Mouse (Mus musculus): Measurements from ENCODE around the gene Iqsec1.

The Iqsec1 gene

DNA sequence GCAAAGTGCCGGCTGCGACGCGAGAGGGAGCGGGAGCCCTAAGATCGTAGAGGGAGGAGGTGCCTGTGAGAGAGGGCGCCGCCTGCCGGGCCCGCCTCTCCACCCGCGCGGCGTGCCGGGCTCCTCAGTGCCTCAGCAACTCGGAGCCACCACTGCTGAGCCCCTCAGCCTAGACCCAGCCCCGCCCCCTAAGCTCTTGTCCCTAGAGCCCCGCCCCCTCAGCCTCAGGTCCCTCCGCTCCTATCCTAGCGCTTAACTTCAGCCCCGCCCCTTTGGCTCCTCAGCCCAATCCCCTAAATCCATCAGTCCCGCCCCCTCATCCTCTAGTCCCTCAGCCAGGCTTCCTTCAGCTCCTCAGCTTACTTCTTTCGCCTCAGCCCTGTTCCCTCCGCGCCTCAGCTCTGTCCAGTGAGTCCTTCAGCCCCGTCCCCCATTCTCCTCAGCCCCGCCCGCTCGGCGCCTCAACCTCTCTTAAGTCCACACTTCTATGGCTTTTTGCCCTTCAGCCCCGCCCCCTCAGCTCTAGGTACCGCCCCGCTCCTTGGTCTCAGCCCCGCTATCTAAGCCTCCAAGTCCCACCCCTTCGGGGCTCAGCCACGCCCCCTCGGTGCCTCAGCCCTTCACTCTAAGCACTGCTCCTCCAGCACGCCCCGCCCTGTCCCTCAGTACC, at the start of gene Iqsec1:
TSS of gene Iqsec1 (minus strand) at position 38 of the 670 bp plus-strand sequence.
- peak; percentile 86 for DNase-seq

DNA sequence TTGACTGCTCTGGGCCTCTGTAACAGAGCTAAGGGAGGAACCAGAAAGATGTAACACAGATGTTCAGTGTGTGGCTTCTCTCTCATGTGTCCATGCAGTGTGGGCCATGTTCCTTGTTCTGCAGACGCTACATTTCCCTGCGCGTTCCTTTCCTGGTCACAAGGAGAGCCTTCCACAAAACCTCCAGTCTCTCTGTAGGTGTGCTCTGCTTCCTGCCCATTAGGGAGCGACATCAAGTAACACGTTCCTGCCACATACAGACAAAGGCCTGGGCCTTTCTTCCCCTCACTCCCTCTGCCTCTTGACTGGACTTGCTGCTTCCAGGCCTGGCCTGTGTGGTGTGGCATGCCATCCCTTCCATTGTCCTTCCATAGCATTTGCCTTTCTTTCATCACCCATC, 39.8 kb upstream of the Iqsec1 start:
- DNase-seq: no peak

DNA sequence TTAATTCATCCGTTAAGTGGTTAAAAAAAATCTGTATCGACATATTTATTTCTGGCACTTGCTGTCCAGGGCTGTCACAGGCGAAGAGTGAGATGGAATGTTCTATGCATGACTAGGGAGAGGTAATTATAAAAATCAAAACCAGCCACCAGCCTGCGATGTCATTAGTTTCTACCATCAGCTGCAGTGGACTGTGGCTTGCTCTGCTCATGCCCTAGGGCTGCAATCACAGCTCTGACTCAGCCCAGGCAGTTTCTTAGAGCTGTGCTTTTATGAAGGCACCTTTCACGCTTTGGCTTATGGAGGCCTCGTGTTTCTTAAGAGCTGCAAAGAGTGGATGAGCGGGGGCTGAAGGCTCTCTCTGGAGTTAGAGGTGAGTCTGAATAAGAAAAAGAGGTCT, 32.3 kb upstream of the Iqsec1 start:
- no peak for DNase-seq

DNA sequence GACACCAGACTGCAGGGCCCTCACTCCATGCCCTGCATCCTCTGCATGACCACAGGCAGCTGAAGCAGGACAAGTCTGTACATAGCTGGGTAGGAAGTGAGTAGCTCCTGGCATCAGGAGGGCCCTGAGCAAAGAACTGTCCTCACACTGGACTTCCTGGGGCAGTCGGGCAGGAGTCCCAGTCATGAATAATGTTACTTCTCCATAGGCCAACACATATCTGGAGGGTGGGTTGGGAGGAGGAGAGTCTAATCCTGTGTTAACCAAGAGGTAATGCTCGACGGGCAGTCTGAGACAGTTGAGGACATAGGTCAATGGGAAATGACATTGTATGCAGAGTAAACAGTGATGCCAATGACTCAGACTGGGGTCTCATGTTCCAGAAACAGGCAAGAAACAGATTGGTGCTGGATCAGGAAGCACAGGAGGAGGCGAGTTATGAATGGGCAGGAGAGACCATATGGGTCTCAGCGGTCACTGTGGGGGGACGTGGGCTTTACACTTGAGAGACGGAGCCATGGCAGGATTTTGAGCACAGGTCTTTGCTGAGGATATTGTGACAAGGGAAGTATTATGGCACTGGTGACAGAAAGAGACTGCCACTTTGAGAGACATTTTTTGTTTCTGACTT, 28.2 kb upstream of the Iqsec1 start:
- no peak for DNase-seq

DNA sequence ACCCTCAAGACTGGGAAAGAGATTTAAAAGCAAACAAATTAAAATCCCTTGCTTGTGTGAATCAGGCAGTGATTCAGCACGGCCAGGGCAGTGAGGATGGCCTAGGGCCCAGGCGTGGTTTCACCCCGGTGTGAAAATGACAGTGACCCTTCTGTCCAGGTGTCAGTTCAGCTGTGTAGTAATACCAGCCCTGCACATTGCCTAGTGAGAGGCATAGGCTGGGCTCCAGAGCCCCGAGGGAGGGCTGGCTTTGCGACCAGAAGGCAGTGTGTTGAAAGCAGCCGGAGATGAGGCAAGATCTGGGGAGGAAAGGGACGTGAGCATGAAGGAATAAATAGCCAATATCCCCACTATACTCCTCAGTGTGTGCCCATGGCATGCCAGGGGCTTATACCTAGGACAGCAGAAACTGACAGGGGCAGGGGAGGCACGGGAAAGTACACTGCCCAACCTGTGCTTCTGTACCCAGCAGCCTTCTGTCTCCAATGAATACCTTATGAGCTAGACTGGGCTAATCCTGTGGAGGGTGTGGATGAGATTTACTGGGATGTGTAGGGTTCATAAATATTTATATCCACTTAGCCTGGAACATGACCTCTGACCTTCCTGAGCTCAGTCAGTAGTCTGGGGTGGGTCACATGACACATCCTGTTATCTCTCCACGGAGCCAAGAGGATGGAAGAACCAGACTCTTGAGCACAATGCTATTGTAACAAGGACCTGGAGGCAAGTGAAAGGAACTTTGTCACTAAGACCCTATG, 25.9 kb upstream of the Iqsec1 start:
- DNase-seq: no peak

DNA sequence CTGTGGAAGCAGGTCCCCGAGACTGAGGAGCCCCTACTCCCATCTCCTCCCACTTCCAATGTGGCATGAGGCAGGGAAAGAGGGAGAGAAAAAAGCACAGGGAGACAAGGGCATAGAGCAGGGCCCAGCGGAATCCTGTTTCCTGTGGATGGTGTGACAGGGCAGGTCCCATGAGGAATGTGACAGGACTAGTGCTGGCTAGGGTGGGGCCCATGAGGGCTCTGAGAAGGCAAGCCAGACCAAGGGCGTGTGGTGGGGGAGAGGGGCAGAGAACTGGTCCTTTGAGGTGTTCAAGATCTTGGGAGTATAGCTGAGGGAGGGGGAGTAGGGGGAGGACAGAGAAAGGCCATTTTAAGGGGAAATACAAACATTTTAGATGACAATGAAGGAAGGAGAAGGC, 24.0 kb upstream of the Iqsec1 start:
- DNase-seq: no peak

DNA sequence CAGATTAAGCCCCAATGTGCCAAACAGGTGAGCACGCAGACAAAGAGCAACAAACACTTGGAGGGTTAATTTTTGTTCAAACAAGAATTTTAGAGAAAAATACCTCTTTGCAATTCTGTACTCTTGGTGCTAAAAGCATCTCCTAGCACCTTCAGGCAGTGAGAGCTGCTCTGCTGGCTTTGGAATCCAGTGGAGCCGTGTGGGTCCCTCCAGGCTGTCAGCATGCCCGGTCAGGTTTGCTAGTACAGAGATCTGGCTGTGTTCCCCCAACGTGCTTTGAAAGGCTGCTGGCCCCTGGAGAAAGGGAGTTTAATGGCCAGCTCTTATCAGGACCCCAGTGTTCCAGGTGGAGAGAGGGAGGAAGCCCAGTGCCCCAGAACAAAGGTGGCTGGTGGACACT, 23.1 kb upstream of the Iqsec1 start:
- DNase-seq: no peak

DNA sequence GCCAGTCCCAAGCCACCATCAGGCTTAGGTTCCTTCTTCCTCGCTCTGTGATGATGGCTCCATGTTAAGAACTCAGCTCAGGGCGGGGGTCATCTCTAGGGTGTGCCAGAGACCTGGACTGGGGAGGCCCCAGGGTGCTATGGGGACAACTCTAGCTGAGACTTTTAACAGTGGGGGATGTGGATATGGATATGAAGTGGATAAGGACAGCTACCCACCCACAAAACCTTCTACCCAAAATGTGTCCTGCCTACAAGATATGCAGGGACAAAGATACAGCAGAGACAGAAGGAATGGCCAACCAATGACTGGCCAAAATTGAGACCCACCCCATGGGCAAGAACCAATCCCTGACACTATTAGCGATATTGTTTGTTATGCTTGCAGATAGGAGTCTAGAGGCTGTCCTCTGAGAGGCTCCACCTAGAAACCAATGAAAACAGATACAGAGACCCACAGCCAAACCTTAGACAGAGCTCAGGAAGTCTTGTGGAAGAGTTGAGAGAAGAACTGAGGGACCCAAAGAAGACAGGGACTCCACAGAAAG, 19.9 kb upstream of the Iqsec1 start:
- DNase-seq: no peak

DNA sequence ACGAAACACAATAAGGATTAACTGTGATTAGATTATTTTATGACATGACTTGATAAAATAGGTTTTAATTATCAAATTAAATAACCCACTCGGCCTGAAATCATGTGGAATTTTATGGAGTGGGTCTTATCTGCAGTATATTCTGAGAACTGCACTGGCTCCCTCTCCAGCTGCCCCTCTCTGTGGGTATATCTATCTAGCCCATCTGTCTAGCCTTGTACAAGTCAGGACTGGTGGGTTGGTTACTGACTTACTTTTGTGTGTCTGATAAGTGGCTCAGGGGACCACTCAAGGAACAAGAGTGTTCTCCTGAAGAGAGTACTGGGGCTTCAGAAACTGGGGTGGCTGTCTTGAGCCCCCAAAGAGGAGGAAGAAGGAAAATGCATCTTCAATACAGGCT, 18.7 kb upstream of the Iqsec1 start:
- DNase-seq: no peak

DNA sequence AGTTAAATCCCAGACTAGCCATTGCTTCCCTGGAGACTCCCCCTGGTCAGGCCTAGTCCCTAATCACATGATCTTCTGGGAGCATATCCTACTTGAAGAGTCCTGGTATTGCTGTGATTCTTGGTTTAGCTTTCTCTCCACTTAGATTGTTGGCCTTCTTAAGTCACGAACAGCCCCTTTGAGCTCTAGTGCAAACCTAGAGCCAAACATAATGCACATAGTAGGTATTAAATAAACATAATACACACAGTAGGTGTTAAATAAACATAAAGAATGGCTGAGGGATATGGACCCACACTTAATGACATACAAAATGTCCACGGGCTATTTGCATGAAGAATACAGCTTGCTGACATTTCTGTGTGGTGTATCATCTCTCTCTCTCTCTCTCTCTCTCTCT, 15.7 kb upstream of the Iqsec1 start:
- DNase-seq: no peak

DNA sequence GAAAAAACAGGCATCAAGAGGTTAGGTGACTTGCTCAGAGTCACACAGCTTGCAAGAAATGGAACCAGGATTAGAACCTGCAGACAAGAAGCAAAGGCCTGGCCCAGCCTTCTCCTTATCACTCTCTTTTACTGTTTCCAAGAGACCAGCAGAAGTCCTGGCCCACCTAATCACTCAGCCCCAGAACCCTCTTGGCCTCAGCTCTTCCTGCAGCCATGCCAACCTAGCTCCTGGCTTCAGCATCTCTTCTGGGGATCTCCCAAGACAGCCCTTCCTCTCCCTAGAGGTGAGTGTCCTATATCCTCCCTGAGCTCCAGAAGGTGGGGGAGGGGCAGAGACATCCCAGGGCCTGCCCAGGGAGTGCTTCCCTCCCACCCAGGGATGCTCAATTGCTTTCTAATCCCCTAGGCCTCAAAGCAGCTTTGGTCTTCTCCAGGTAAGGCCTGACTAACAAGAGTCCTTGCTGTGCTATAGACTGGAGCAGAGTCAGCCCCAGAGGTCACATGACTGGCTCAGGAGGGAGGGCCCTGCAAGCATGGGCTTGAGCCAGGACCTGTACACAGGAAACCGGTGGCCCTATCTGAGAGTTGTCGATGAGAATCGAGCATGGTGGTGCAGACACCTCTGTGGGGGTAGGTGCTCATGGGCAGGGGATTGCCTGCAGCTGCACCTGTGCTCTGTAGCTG, 15.0 kb upstream of the Iqsec1 start:
- no peak for DNase-seq

DNA sequence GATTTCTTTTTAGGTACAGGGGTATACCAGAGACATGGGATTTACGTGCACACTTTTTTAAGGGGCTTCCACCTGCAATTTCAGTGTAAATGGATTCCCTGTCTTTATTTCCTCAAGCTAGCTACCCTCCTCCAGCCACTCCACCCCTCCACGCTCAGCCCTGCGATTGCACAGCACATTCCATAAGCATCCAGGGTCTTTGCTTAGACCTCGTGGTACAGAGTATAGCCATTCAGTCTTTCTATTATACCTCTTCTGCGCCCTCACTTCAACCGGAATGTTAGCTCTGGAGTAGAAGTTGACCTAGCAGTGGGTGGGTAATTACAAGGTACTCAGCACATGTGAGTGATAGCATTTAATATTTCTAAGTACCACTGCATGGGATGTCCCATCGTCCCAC, 13.1 kb upstream of the Iqsec1 start:
- DNase-seq: no peak

DNA sequence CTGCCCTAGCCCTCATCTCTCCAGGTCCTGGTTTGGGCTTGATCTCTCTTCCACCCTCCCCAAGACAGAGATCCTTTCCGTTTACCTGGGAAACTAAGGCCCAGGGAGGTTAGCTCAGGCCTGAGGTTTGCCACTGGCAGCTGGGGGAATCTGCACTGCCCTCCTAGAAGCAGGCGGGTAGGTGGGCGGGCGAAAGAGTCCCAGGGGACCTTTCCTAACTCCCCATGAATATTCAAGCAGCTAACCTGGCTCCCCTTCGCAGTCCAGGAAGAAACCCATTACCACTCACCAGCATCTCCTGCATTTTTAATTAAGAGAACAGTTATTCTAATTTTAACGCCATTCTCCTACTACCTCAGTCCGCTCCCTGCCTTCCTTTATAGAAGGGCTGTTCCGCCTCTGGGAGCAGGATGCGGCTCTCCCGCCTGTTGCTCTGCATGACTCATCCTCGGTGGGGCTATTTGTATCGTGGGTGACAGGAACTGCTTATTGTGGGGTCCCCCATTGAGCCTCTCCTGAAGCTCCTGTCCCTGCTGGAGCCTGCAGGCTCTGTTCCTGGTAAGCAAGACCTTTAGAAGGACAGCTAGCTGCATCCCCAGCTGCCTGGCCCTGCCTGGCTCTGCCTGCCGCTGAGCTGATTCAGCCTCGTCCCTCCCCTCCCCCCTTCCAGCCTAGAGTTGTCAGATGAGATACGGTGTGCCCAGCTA, 12.5 kb upstream of the Iqsec1 start:
- no peak for DNase-seq

DNA sequence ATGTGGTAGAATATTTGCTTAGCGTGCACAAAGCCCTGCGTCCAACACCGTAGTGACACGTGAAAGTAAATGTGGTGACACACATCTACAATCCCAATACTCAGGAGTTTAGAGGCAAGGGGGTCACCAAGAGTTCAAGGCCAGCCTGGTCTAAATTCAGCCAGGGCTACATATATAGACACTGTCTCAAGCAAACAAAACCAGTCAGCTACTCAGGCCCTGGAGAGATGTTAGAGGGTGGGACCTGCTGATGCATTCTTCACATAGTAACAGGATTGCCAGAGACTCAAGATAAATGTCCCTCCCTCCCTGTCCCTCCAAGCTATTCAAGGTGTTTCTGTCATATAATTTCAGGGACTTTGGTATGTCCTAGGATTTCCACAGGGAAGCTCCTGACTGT, 10.7 kb upstream of the Iqsec1 start:
- DNase-seq: no peak

DNA sequence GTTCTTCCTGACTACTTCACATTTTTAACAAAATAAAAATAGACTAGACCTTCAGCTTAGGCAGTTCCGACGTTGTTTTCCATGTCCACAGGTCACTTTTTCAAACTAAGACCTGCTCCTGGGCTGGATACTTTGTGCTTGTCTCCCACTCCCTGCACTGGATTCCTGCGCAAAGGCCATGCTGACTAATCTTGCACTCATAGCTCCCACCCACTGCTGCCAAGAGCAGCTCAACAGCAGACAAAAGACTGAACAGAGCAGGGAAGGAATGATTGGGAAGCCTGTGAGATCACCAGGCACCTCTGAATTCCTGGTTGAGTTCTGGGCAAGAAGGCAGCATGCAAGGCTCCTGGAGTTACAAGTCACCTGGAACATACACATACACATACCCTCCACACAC, 8.5 kb upstream of the Iqsec1 start:
- no peak for DNase-seq

DNA sequence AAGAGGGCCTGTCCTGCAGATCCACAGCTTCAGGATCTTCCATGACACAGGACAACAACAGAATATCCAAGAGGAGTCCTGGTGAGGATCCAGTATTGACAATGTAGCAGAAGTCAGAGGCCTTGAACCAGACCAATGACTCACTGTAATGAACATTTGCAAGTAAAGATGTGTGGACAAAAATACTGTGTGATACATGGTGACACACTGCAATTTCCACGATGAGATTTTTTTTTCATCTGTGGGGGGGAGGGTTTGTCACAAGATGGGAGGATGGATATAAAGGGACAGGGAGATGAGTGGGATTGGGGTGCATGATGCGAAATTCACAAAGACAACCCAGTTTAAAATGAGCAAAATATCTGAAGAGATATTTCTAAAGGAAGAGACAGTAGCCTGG, 7.7 kb upstream of the Iqsec1 start:
- DNase-seq: no peak

DNA sequence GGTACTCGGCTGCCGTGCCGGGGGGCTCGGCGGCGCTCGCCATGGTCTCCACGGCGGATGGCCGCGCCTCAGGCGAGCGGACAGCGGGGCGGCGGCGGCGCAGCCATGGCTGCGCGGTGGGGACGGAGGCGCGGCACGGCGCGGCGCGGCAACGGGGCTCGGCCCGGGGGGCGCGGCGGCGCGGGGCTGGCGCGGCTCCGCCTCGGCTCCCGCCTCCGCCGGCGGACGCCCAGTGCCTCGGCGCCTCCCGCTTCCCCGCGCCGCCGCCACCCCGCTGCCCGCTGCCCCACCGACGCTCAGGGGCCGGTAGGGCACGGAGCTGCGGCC, 223 bp downstream of the Iqsec1 start:
- DNase-seq: no peak

DNA sequence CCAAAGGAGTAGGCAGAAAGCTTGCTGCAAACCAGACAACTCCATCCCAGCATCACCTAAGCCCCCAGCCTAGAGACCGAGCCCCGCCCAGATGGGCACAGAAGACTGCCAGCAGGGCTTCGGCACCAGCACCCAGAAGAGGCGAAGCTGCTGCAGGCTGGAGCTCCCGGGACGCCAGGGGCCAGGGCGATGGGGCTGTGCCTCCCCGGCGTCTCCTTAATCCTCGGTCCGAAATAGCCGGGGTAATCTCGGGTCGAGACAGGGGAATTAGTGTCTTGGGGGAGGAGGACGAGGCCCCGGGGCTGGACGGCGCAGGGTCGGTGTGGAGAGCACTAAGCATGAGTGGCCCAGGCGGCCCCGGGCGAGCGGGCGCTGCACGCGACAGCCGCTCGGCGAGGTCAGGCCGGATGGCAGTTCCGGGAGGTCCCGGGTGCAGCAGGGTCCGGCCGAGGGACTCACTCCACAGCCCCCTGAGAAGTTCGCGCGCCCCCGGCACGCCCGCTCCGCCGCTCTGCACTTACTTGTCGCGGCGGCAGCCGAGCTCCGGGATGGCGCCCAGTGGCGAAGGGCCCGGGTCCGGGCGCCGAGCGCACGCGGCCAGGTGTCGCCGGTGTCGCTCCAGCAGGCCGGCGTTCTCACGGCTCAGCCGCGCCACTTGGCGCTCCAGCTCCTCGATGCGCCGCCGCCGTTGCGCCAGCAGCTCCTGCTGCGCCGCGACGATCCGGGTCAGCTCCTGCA, 755 bp downstream of the Iqsec1 start:
- DNase-seq: peak; percentile 26

DNA sequence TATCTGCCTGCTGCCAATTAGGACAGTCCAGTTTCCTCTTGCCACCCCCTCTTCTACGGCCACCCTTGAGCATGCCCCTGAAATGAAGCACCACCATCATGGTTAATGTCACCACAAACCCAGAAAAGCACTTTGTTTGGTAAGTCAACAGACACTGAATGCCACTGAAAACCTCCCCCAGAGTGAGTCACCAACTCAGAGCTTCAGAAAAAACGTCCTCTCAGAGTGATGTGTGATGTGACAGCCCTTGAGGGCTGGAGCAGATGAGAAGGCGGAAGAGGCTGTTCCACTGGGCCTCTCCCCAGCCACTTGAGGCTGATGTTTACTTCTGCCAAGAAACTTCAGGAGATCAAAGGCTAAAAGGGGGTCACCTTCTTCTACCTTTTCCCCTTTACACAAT, 4.4 kb downstream of the Iqsec1 start:
- no peak for DNase-seq

DNA sequence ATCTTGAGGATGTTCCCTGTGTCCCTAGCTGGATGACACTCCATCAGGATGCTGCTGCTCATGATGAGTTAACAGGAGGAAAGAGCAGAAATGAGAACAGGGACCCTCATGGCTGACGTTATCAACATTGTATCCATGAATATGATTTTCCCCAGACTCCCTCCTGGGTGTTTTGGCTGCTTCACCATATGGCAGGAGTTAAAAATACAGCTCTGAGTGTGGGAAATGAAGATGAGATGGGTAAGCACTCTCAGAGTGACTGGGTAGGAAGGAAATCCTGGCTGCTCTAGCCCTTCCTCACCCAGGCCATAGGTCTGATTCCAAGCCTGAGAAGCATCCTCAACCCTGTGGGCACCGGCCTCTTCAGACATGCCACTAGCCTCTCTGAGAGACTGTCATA, 14.2 kb downstream of the Iqsec1 start:
- no peak for DNase-seq

DNA sequence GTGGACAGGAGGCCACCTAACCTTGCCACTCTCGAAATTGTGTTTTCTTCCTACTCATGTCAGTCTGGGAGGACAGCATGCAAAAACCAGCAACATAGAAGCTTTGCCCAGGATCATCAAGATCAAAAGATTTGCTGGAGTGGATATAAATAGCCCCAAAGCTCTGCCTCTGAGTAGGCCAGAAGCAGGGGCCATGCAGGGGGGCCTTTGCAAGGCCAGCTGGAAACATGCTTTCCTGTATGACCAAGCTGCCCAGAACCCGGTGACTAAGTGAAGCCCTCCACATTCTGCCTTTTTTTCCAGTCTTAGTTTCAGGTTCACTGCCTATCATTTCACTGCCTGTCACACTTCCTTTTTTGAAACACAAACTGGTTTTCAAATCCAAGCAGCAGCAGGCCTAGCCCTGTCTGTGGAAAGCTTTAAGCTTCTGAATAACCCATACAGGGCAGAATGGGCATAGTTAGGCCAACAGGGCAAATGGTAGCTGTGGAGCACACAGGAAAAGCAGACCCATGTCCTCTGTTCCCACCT, 19.1 kb downstream of the Iqsec1 start:
- DNase-seq: no peak

DNA sequence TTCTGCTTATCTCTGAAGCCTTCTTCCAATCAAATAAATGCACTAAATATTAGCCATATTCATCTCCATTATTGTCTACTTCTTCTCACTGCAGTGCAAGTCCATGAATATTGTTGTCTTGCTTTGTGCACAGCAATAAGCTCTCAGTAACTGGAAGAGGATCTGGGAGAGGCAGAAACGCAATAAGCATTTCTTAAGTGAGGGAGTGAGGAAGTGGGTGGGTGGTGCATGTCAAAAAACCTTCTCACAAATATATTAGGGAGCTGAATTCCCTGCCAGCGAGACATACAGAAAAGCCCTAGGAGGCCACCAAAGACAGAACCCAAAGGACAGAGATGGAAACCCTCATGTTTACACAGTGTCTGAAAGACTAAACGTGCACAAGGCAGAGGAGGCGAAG, 35.1 kb downstream of the Iqsec1 start:
- DNase-seq: no peak
